Mouse (Mus musculus) MEL (cell line): ENCODE results near the gene Slc1a1.

Experiments used
- CHD1 ChIP-seq: IDR thresholded peaks from 2 replicates; pipeline ENCODE4 v1.6.1; 2012; ENCODE audit warnings: low read depth, mild to moderate bottlenecking, inconsistent platforms, low read length, improper control_type of control experiment
- CTCF ChIP-seq, 3 experiments: IDR thresholded peaks in 2 of 3; conservative IDR thresholded peaks in 1 of 3; 2 replicates each; pipeline ENCODE4 v1.5.1; 2011 to 2012; ENCODE audit warnings: low read length in 3 of 3, low read depth in 2 of 3, mild to moderate bottlenecking in 2 of 3, improper control_type of control experiment in 1 of 3, inconsistent platforms in 1 of 3, mixed read lengths in 1 of 3, moderate library complexity in 1 of 3; ENCODE audit not compliant: control insufficient read depth in 1 of 3, insufficient read depth in 1 of 3, poor library complexity in 1 of 3, severe bottlenecking in 1 of 3
- EP300 ChIP-seq, 2 experiments: IDR thresholded peaks; 2 replicates each; pipeline ENCODE4 v1.6.1; 2011; ENCODE audit warnings: improper control_type of control experiment in 2 of 2, low read length in 2 of 2, low read depth in 1 of 2, mild to moderate bottlenecking in 1 of 2
- MAX ChIP-seq: IDR thresholded peaks from 2 replicates; pipeline ENCODE4 v1.6.1; 2011; ENCODE audit warnings: low read length, improper control_type of control experiment
- MXI1 ChIP-seq: IDR thresholded peaks from 2 replicates; pipeline ENCODE4 v1.6.1; 2011; ENCODE audit warnings: mild to moderate bottlenecking, low read depth, low read length, improper control_type of control experiment
- POLR2A ChIP-seq, 2 experiments: IDR thresholded peaks; 2 replicates each; pipeline ENCODE4 v1.6.1; 2011 to 2012; ENCODE audit warnings: low read length in 2 of 2, mild to moderate bottlenecking in 2 of 2, control low read depth in 1 of 2, improper control_type of control experiment in 1 of 2, low read depth in 1 of 2, moderate library complexity in 1 of 2; ENCODE audit not compliant: control insufficient read depth in 1 of 2, insufficient read depth in 1 of 2, poor library complexity in 1 of 2
- USF1 ChIP-seq: IDR thresholded peaks from 2 replicates; pipeline ENCODE4 v1.6.1; 2014; ENCODE audit warnings: low read depth, mild to moderate bottlenecking, inconsistent platforms, low read length, improper control_type of control experiment, moderate library complexity

- no peak for TF ChIP-seq CHD1
- no peak for TF ChIP-seq EP300 (IDR thresholded peaks at IDR 0.05; ENCODE audit: low read depth in 1 of 2, low read length in 2 of 2)
- TF ChIP-seq CTCF (IDR thresholded peaks at IDR 0.05 in 2 of 3, conservative IDR thresholded peaks at IDR 0.05 in 1 of 3; ENCODE audit: control insufficient read depth in 1 of 3, insufficient read depth in 1 of 3, low read depth in 2 of 3, low read length in 3 of 3, poor library complexity in 1 of 3, severe bottlenecking in 1 of 3), result no peak
- no peak for TF ChIP-seq USF1
- TF ChIP-seq MAX, result no peak
- TF ChIP-seq POLR2A (IDR thresholded peaks at IDR 0.05; ENCODE audit: control insufficient read depth in 1 of 2, insufficient read depth in 1 of 2, low read depth in 1 of 2, low read length in 2 of 2, poor library complexity in 1 of 2), result no peak
- TF ChIP-seq MXI1, result no peak
These were observed 61.8 kb downstream of the Slc1a1 start for GRCm38 (mm10) chr19:28896639-28897038.
